Mouse (Mus musculus) kidney, embryonic 15.5 days (tissue): ENCODE measurements around the gene Irgc1. TPM values are rescaled to one million over a fixed set of nuclear protein-coding genes. Genes with fewer than 3 reads are reported as not detected.
"Not testable (repeated sequence)": the region's sequence is repeated elsewhere in the genome, so short reads cannot be mapped to it uniquely, and the experiment has no call there.

Source experiments
- ATAC-seq: fragments of 200-750 bp; cut with Nextera tagmentation; replicated peaks from 2 replicates; pipeline ENCODE4 v1.8.0; 2017; ENCODE audit warnings: moderate TSS enrichment; ENCODE audit not compliant: low FRiP score
- H3K27ac ChIP-seq: fragments of 300-500 bp; sonication (generic); 2 replicates; pipeline ENCODE4 v1.5.1; 2015; ENCODE audit warnings: mild to moderate bottlenecking, inconsistent platforms
- H3K27me3 ChIP-seq: fragments of 300-500 bp; sonication (generic); 2 replicates; pipeline ENCODE4 v1.6.1; 2015; ENCODE audit warnings: inconsistent platforms
- H3K36me3 ChIP-seq: fragments of 300-500 bp; sonication (generic); 2 replicates; pipeline ENCODE4 v1.6.1; 2015; ENCODE audit warnings: inconsistent platforms
- H3K4me1 ChIP-seq: fragments of 300-500 bp; sonication (generic); 2 replicates; pipeline ENCODE4 v1.6.1; 2015; ENCODE audit warnings: inconsistent platforms
- H3K4me2 ChIP-seq: fragments of 300-500 bp; sonication (generic); 2 replicates; pipeline ENCODE4 v1.6.1; 2015; ENCODE audit warnings: moderate library complexity, mild to moderate bottlenecking, inconsistent platforms
- H3K4me3 ChIP-seq: fragments of 300-500 bp; sonication (generic); replicated peaks from 2 replicates; pipeline ENCODE4 v1.5.1; 2015; ENCODE audit warnings: mild to moderate bottlenecking, inconsistent platforms
- H3K9ac ChIP-seq: fragments of 300-500 bp; sonication (generic); 2 replicates; pipeline ENCODE4 v1.6.1; 2015; ENCODE audit warnings: mild to moderate bottlenecking, inconsistent platforms
- H3K9me3 ChIP-seq: fragments of 300-500 bp; sonication (generic); replicated peaks from 2 replicates; pipeline ENCODE4 v1.6.1; 2016; ENCODE audit warnings: inconsistent platforms
- WGBS: fragments of 180-500 bp; shearing (Covaris S2); methylation state at CpG from one replicate; pipeline ENCODE4 v1.1.7; 2015; ENCODE audit warnings: mixed read lengths; 5-methylcytosine and 5-hydroxymethylcytosine counted together
- polyA plus RNA-seq: library from polyadenylated mRNA; unstranded; fragments of >200 nt; fragmentation: Nextera tagmentation; extraction: Ambion mirVana; gene quantifications from 2 replicates; pipeline ENCODE4 v1.2.1, GENCODE M21; 2015

The Irgc1 gene
- polyA plus RNA-seq, 1 experiment from 2014 or later, result not detected

DNA sequence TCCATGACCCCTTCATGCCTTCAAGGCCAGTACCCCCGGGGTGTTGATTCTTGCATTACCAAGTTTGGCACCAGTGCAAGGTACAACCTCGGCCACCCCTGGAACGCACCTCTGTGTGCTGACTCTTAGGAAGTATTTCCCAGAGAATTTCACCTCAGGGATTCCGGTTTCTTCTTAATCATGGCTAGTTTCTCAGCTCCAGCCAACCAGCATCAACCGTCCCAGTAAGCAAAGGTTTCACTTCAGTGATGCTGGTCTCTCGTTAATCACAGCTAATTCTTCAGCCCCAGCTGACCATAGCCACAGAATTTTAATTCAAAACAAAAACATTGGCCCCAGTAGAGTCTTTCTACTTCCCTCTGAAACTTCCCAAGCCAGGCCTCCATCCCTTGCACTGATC, 42.0 kb downstream of the Irgc1 start:
- peaks cover 40% of the 10 kb centered on the region for H3K36me3 ChIP-seq
- WGBS, result 72% methylated on average over 6 of the region's 6 CpGs
- no peak overlapping the region for H3K9ac ChIP-seq
- H3K27me3 ChIP-seq, result no peaks in the 10 kb centered on the region
- no peak overlapping the region for H3K4me3 ChIP-seq
- no peak overlapping the region for H3K27ac ChIP-seq
- no peaks in the 10 kb centered on the region for H3K9me3 ChIP-seq
- no peak overlapping the region for H3K4me2 ChIP-seq
- ATAC-seq, result no peak
- peaks cover 14% of the 10 kb centered on the region for H3K4me1 ChIP-seq

DNA sequence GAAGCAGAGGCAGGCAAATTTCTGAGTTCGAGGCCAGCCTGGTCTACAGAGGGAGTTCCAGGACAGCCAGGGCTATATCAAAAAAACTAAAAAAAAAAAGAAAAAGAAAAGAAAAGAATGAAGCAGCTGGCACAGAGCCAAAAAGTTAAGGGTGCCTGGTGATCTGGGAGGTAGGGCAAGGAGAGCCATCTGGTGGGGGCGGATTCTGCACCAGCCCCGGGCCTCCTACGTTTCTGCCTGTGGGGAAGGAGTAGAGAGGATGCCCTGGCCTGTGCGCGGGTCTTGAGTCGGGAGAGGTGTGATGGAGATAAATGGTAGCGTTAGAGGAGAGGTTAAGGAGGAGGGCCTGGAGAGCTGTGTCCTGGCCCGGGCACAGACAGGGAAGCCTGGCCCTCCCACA, 43.9 kb downstream of the Irgc1 start:
- Histone ChIP-seq H3K36me3 (peaks cover 55% of the 10 kb centered on the region), H3K27ac (no peak overlapping the region), H3K27me3 (no peaks in the 10 kb centered on the region), H3K9ac (no peak overlapping the region), H3K4me3 (no peak overlapping the region), H3K9me3 (no peaks in the 10 kb centered on the region), H3K4me2 (no peak overlapping the region), H3K4me1 (peaks cover 14% of the 10 kb centered on the region)
- no peak for ATAC-seq
- 77% methylated on average over 9 of the region's 9 CpGs for WGBS

DNA sequence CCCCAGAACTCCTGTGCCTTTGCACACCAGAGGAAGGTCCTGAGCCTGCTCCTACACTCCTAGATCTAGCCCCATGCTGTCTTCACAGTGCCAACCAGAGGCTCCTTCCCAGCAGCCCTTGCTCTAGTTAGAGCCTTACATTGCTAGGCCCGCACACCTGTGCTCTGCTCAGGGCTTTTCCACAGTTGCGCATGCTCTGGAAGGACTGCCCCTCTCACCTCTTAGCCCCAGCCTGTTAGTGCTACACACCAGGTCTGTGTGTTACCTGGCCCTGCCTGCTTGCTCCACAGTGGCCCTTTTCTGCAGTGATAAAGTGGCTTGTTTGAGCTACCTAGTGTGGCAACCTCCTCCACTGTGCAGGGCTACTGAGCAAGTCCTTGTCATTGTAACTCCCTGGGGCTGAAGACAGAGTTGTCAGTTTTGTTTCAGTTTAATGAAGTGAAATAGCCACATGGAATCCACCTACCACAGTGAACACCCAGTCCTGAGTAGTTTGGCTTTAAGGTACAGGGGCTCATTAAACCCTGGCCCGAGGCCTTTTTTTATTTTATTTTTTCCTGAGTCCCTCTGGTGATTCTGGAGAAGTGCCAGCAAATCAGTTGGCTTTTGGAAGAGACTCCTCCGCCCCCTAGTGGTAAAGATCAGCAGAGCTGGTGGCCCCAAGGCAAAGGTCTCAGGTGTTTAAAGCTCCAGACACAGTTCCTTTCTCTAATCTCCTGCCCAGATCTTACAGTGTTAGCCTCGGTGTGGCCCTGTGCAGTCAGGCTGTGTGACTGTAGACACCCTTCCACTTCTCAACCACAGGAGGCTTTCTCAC, 45.4 kb downstream of the Irgc1 start:
- peaks cover 14% of the 10 kb centered on the region for H3K4me1 ChIP-seq
- no peaks in the 10 kb centered on the region for H3K9me3 ChIP-seq
- peak overlapping the region; percentile 45 for H3K27ac ChIP-seq
- no peak overlapping the region for H3K9ac ChIP-seq
- H3K4me2 ChIP-seq, result no peak overlapping the region
- ATAC-seq, result no peak; the same call in 1 of the 2 replicates
- H3K36me3 ChIP-seq, result peaks cover 62% of the 10 kb centered on the region
- H3K4me3 ChIP-seq, result no peak overlapping the region
- no peaks in the 10 kb centered on the region for H3K27me3 ChIP-seq
- 41% methylated on average over 5 of the region's 5 CpGs for WGBS

DNA sequence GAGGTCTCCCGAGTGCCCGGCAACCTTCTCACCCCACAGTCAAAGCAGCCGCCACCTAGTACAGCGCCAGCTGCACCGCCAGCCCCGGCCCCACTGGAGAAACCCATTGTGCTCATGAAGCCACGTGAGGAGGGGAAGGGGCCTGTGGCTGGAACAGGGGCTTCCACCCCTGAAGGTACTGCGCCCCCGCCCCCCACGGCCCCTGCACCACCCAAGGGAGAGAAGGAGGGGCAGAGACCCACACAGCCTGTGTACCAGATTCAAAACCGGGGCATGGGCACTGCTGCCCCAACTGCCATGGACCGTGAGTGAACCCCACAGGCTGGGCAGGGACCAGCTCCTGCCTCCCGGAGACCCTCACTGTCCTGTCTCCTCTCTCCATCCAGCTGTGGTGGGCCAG, 46.4 kb downstream of the Irgc1 start:
- 90% methylated on average over 13 of the region's 13 CpGs for WGBS
- no peak overlapping the region for H3K4me2 ChIP-seq
- no peak overlapping the region for H3K27ac ChIP-seq
- H3K27me3 ChIP-seq, result no peaks in the 10 kb centered on the region
- H3K4me3 ChIP-seq, result no peak overlapping the region
- H3K4me1 ChIP-seq, result peaks cover 18% of the 10 kb centered on the region
- no peak overlapping the region for H3K9ac ChIP-seq
- no peak for ATAC-seq
- H3K36me3 ChIP-seq, result peaks cover 62% of the 10 kb centered on the region
- H3K9me3 ChIP-seq, result no peaks in the 10 kb centered on the region

DNA sequence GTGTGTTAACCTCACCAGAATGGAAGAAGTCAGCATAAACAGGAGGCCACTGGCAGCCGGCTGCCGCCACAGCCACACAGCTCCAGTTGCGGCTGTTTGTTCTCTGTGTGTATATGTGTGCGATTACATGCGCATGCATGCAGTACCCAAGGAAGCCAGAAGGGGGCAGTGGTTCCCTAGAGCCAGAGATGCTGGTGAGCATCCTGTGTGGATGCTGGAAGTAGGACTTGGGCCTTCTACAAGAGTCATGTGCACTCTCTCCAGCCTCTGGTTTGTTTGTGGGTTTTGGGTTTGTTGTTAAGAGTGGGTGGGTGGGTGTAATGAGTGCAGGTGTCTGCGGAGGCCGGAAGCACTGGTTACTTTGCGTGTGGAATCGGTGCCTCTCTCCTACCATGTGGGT, 49.2 kb downstream of the Irgc1 start:
- Histone ChIP-seq H3K9me3 (no peaks in the 10 kb centered on the region), H3K9ac (no peak overlapping the region), H3K4me2 (no peak overlapping the region), H3K36me3 (peaks cover 51% of the 10 kb centered on the region), H3K4me3 (no peak overlapping the region), H3K27me3 (no peaks in the 10 kb centered on the region), H3K27ac (no peak overlapping the region), H3K4me1 (peaks cover 23% of the 10 kb centered on the region)
- 97% methylated on average over 9 of the region's 9 CpGs for WGBS
- ATAC-seq, result no peak

DNA sequence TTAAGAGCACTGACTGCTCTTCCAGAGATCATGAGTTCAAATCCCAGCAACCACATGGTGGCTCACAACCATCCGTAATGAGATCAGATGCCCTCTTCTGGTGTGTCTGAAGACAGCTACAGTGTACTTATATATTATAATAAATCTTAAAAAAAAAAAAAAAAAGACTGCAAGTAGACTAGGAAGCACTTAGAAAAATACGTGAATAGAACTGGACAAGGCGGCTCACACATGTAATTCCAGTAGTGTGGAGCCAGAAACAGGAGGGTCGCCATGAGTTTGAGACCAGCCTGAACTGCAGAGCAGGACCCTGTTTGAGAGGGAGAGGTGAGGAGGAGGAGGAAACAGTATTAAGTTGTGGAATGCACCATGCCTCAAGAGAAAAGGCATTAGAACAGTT, 51.6 kb downstream of the Irgc1 start:
- peak overlapping the region; percentile 71 for H3K4me2 ChIP-seq
- peaks cover 31% of the 10 kb centered on the region for H3K36me3 ChIP-seq
- H3K4me1 ChIP-seq, result peaks cover 17% of the 10 kb centered on the region
- 0 out of 2 replicates have a peak overlapping the region, but pooled peaks have one; percentile 21 for H3K9ac ChIP-seq
- H3K27me3 ChIP-seq, H3K9me3 ChIP-seq, ATAC-seq, H3K27ac ChIP-seq: not testable (repeated sequence)
- WGBS, result 88% methylated on average over 4 of the region's 4 CpGs
- H3K4me3 ChIP-seq, result peak overlapping the region; percentile 61

DNA sequence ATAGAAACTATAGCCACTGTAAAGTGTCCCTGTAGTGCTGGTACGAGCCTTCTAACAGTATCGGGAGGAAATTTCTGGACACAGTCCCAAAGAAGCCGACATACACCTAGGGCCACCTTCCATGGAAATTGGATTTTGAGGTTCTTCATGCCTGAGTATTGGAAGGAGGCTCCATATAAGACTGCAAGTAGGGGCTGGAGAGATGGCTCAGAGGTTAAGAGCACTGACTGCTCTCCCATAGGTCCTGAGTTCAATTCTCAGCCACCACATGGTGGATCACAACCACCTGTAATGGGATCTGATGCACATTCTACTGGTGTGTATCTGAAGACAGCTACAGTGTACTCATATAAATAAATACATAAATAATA, 52.0 kb downstream of the Irgc1 start:
- Histone ChIP-seq H3K4me2 (peak overlapping the region; percentile 71), H3K4me3 (peak overlapping the region; percentile 61), H3K27ac (peak overlapping the region; percentile 98), H3K27me3 (no peaks in the 10 kb centered on the region), H3K4me1 (peaks cover 19% of the 10 kb centered on the region), H3K9me3 (no peaks in the 10 kb centered on the region), H3K9ac (peak overlapping the region; percentile 64), H3K36me3 (peaks cover 27% of the 10 kb centered on the region)
- WGBS, result 13% methylated on average over 3 of the region's 3 CpGs
- ATAC-seq, result no peak

DNA sequence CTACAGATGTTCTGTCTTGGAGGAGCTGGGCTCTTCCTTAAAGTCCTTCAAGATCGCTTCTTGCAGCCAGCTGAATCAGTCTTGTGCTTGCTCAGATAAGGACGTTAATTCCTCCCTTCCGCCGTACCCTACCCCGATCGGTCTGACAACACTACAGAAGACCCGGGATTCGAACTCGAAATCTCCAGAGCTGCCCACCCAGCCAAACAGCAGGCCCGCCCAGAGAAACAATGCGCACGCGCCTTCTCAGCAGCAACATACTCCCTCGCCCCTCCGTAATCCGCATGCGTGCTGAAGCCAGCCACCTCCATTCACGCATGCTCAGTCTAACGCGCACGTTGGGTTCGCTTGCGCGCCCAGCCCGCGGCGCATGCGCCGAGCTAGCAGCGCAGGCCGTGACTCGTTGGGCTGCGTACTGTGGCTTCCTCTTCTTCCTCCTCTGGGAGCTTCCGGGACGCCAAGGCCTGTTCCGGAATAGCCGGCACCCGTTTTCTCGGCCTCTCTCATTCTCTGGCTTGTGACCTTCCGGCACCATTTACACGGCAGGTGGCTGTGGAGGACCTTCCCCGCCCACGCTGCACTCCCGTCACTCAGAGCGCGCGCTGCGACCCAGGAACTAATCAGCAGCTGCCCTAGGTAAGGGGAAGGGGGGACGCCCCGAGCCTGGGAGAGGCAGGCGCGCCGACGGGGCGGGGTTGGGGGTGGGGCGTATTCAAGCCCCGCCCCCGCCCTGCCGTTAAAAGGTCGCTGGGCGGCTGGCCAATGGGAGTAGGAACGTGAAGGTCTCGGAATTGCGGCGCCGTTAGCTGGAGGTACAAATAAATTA, 52.6 kb downstream of the Irgc1 start, which contains the start of gene Smg9:
Smg9 (plus strand) TSS at position 364 of the 826 bp plus-strand sequence.
- 3% methylated on average over 66 of the region's 66 CpGs for WGBS
- H3K27me3 ChIP-seq, result no peaks in the 10 kb centered on the region
- peak; percentile 96 for ATAC-seq
- peak within 1 kb of the TSS; percentile 98 for H3K27ac ChIP-seq
- peaks cover 25% of the 10 kb centered on the region for H3K4me1 ChIP-seq
- H3K9ac ChIP-seq, result peak within 1 kb of the TSS; percentile 64
- peak within 1 kb of the TSS; percentile 61 for H3K4me3 ChIP-seq
- H3K4me2 ChIP-seq, result peak within 1 kb of the TSS; percentile 71
- peaks cover 21% of the 10 kb centered on the region for H3K36me3 ChIP-seq
- no peaks in the 10 kb centered on the region for H3K9me3 ChIP-seq

DNA sequence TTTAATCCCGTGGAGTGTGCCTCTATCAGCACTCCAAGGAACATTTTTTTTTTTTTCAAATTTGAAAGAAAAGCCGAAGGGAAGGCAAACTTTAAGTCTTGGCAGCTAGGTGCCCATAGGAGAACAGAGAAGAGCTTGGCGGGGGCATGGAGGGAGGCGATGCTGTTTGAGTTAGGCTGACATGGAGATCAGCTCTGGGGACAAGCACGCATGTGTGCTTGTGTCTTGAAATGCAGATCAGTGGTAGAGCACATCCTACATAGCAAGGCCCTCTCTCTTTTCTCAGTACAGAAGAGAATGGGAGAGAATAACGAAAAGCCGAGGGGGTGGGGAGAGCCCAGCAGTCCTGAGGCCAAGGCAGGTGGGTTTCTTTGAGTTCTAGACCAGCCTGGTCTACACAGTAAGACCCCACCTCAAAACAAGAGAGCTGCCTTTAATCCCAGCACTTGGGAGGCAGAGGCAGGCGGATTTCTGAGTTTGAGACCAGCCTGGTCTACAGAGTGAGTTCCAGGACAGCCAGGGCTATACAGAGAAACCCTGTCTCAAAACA, 53.7 kb downstream of the Irgc1 start:
- peaks cover 13% of the 10 kb centered on the region for H3K36me3 ChIP-seq
- H3K4me2 ChIP-seq, result no peak overlapping the region
- H3K9me3 ChIP-seq, result no peaks in the 10 kb centered on the region
- ATAC-seq, result no peak
- 94% methylated on average over 8 of the region's 8 CpGs for WGBS
- no peaks in the 10 kb centered on the region for H3K27me3 ChIP-seq
- peaks cover 29% of the 10 kb centered on the region for H3K4me1 ChIP-seq
- no peak overlapping the region for H3K9ac ChIP-seq
- no peak overlapping the region for H3K27ac ChIP-seq
- no peak overlapping the region; the same call in 1 of the 2 replicates for H3K4me3 ChIP-seq

DNA sequence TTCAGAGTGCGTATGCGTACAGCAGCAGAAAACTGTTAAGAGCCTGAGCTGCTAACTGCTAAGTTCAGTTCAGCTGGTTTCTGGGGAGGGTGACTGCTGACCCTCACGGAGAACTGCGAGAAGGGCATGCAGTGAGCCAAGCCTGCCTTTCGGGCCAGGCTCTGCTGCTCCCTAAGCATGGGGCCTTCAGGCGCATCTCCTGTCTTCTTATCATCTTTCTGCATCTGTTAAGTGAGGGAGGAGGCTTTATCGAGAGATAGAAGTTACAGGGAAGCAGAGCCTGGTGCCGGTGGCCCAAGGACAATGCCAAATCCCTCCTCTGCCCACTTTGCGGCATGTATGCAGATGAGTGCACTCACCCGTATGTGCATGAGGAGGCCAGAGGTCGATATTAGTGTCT, 55.3 kb downstream of the Irgc1 start:
- no peaks in the 10 kb centered on the region for H3K36me3 ChIP-seq
- H3K9ac ChIP-seq, result no peak overlapping the region
- 60% methylated on average over 11 of the region's 11 CpGs for WGBS
- no peak overlapping the region for H3K4me3 ChIP-seq
- peaks cover 31% of the 10 kb centered on the region for H3K4me1 ChIP-seq
- no peaks in the 10 kb centered on the region for H3K27me3 ChIP-seq
- peak overlapping the region; percentile 30; the same call in 1 of the 2 replicates for H3K27ac ChIP-seq
- ATAC-seq, result no peak
- H3K4me2 ChIP-seq, result no peak overlapping the region
- no peaks in the 10 kb centered on the region for H3K9me3 ChIP-seq

DNA sequence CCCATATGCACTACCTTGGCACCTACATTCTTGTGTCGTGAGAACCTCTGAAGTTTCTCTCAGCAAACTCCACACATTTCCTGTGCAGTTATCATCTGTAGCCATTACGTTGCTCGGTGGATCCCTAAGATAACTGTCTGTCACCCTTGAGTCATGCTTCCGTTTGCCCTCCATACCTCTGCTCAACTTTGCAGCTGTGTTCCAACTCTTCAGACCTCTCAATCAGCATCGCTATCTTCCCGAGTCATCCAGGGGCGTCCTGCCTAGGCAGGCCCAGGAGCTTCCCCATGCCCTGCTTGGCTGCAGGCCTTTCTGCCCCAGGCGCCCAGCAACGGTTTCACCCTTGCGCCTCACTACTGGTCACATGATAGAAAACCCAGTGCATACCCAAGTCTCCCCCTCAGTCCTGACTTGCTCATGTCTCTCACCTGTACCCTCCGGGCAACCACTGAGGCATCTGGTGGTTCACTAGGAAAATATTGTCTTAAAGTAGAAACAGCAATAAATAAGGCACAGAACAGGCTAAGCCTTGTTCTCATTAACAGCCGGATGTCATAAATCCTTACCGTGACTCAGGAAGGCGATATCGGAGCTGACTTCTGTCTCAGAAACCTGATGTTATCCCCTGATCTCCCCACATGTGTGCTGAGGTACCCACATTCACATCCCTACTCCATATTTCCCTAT, 57.5 kb downstream of the Irgc1 start:
- Histone ChIP-seq H3K36me3 (no peaks in the 10 kb centered on the region), H3K9ac (no peak overlapping the region), H3K4me3 (no peak overlapping the region), H3K4me2 (0 out of 2 replicates have a peak overlapping the region, but pooled peaks have one; percentile 7), H3K27me3 (no peaks in the 10 kb centered on the region), H3K4me1 (peaks cover 40% of the 10 kb centered on the region), H3K27ac (peak overlapping the region; percentile 87), H3K9me3 (no peaks in the 10 kb centered on the region)
- WGBS, result 27% methylated on average over 15 of the region's 15 CpGs
- ATAC-seq, result no peak
